8 mouse cellular contexts compared by ENCODE assay signal in the genomic region with DNA sequence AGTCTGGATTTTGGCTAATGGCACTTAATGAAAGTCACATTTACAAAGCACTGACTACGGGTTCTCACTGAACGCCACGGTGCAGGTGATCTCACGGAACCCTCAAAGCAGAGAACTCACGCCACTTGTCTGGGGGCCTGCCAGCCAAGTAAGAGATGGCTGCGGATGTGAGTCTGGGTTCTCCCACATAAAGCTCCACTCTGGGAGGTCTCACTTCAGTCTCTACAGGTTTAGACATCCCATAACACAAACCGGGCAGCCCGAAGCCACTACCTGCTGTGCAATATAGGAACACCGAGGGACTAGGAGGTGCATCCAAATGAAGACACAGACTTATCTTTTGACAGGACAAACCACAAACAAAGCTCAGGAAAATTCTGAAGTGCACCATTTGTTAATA.
DNase-seq lines count a peak whose midpoint lies in the region; ATAC-seq lines count a peak whose summit lies in the region.
"Had no signal": no experiment of that assay in that cellular context is flagged by ENCODE, and none has a peak within 500 bp of the region (broad histone marks: within the 10 kb centered on the region; RNA-seq: fewer than 3 reads in every experiment).

No protein-coding gene starts in this region.

- no peak overlapping the region for H3K4me3 ChIP-seq in liver, embryonic 12.5 days
- H3K4me3 ChIP-seq in forebrain, embryonic 12.5 days (replicated peaks), result peak overlapping the region; percentile 88
- peak overlapping the region; percentile 87 for H3K4me3 ChIP-seq in intestine, embryonic 15.5 days (replicated peaks)
- peak overlapping the region; percentile 87 for H3K4me3 ChIP-seq in neural tube, embryonic 14.5 days (ENCODE audit: low read depth, low read length)

- H3K27me3 ChIP-seq in liver, embryonic 12.5 days (replicated peaks), result peaks cover 15% of the 10 kb centered on the region
- no peaks in the 10 kb centered on the region for H3K27me3 ChIP-seq in forebrain, embryonic 12.5 days
- H3K27me3 ChIP-seq in intestine, embryonic 15.5 days (replicated peaks), result no peaks in the 10 kb centered on the region
- no peaks in the 10 kb centered on the region for H3K27me3 ChIP-seq in neural tube, embryonic 14.5 days (ENCODE audit: control insufficient read depth, insufficient read depth, low read length)

- no peak overlapping the region for H3K27ac ChIP-seq in liver, embryonic 12.5 days
- no peak overlapping the region for H3K27ac ChIP-seq in forebrain, embryonic 12.5 days
- H3K27ac ChIP-seq in intestine, embryonic 15.5 days, result no peak overlapping the region
- H3K27ac ChIP-seq in neural tube, embryonic 14.5 days (ENCODE audit: low read depth, low read length), result no peak overlapping the region

- DNase-seq in liver, result no peak
- DNase-seq in adrenal gland, postnatal 4 days (ENCODE audit: low spot score in 2 of 2), result no peak
- no peak for DNase-seq in MN1 (ENCODE audit: low spot score)
- DNase-seq: kidney, postnatal 4 days had no signal

- peak overlapping the region; percentile 95 for H3K4me2 ChIP-seq in liver, embryonic 12.5 days
- H3K4me2 ChIP-seq in forebrain, embryonic 12.5 days, result peak overlapping the region; percentile 72
- H3K4me2 ChIP-seq in intestine, embryonic 15.5 days (replicated peaks), result peak overlapping the region; percentile 65
- peak overlapping the region; percentile 50 for H3K4me2 ChIP-seq in neural tube, embryonic 14.5 days (ENCODE audit: low read depth, low read length)

- peaks cover 34% of the 10 kb centered on the region for H3K4me1 ChIP-seq in liver, embryonic 12.5 days
- peaks cover 18% of the 10 kb centered on the region for H3K4me1 ChIP-seq in forebrain, embryonic 12.5 days
- peaks cover 9% of the 10 kb centered on the region for H3K4me1 ChIP-seq in intestine, embryonic 15.5 days (replicated peaks)
- peaks cover 8% of the 10 kb centered on the region; the same call in 1 of the 2 replicates for H3K4me1 ChIP-seq in neural tube, embryonic 14.5 days (ENCODE audit: control insufficient read depth, insufficient read depth, low read length)

- H3K9ac ChIP-seq in liver, embryonic 12.5 days, result no peak overlapping the region
- peak overlapping the region; percentile 94 for H3K9ac ChIP-seq in forebrain, embryonic 12.5 days
- 0 out of 2 replicates have a peak overlapping the region, but pooled peaks have one; percentile 91 for H3K9ac ChIP-seq in intestine, embryonic 15.5 days
- peak overlapping the region; percentile 87 for H3K9ac ChIP-seq in neural tube, embryonic 14.5 days (replicated peaks; ENCODE audit: low read depth, low read length)

- H3K36me3 ChIP-seq in liver, embryonic 12.5 days, result 0 out of 2 replicates have a peak, but pooled peaks cover 3% of the 10 kb centered on the region
- H3K36me3 ChIP-seq in forebrain, embryonic 12.5 days (replicated peaks), result peaks cover 9% of the 10 kb centered on the region
- no peaks in the 10 kb centered on the region for H3K36me3 ChIP-seq in intestine, embryonic 15.5 days
- H3K36me3 ChIP-seq in neural tube, embryonic 14.5 days (ENCODE audit: control insufficient read depth, insufficient read depth, low read length), result no peaks in the 10 kb centered on the region

- no peaks in the 10 kb centered on the region for H3K9me3 ChIP-seq in liver, embryonic 12.5 days (replicated peaks)
- H3K9me3 ChIP-seq in forebrain, embryonic 12.5 days, result no peaks in the 10 kb centered on the region
- no peaks in the 10 kb centered on the region for H3K9me3 ChIP-seq in intestine, embryonic 15.5 days
- H3K9me3 ChIP-seq in neural tube, embryonic 14.5 days (ENCODE audit: control insufficient read depth, low read length), result no peaks in the 10 kb centered on the region

- 74% methylated on average over 9 of the region's 9 CpGs for WGBS in liver, embryonic 12.5 days (ENCODE audit: insufficient replicate concordance)
- 54% methylated on average over 9 of the region's 9 CpGs for WGBS in forebrain, embryonic 12.5 days
- WGBS in intestine, embryonic 15.5 days, result 66% methylated on average over 9 of the region's 9 CpGs
- 51% methylated on average over 9 of the region's 9 CpGs for WGBS in neural tube, embryonic 14.5 days

- ATAC-seq in liver, embryonic 12.5 days, result no peak
- no peak for ATAC-seq in forebrain, embryonic 12.5 days (ENCODE audit: low FRiP score)
- no peak for ATAC-seq in intestine, embryonic 15.5 days
- ATAC-seq in neural tube, embryonic 14.5 days (ENCODE audit: low read depth), result no peak
